Mouse (Mus musculus) left cerebral cortex, adult 8-10 months (tissue): ENCODE measurements at regions not wholly inside any gene's neighbourhood (a gene's known extent, or its start where the extent isn't known, plus 50 kb on each side); places are given as distances from the start of the nearest gene placed in this dataset.
A peak's percentile ranks its signal among the peaks of the same experiment; 100 is the strongest.

Source experiments
- DNase-seq, 2 experiments: peaks; one replicate each; pipeline ENCODE4 v3.0.0; 2022; ENCODE audit warnings: low spot score in 2 of 2

- DNase-seq, result peak in 1 of 2 experiments; percentile 26
These were observed 70.0 kb upstream of the Sox4 start for GRCm38 (mm10) chr13:29023486-29023885.

- DNase-seq, result no peak
These were observed 66.3 kb upstream of the Sox4 start for GRCm38 (mm10) chr13:29019839-29020238.

- peak; percentile 36 to 62 for DNase-seq
These were observed 62.7 kb upstream of the Sox4 start for GRCm38 (mm10) chr13:29016145-29016651.

GRCm38 (mm10) chr13:29015605-29015994 is 62.1 kb upstream of the Sox4 start:
- DNase-seq, result peak in 1 of 2 experiments; percentile 10

- no peak for DNase-seq
These were observed 61.5 kb upstream of the Sox4 start for GRCm38 (mm10) chr13:29014827-29015604.

GRCm38 (mm10) chr13:29014066-29014826 is 60.7 kb upstream of the Sox4 start:
- DNase-seq, result peak; percentile 35 to 39

- no peak for DNase-seq
These were observed 53.0 kb upstream of the Sox4 start for GRCm38 (mm10) chr13:29006467-29006866.
